Mouse (Mus musculus): ENCODE measurements around the gene Vrtn. TPM values are rescaled to one million over a fixed set of nuclear protein-coding genes. Genes with fewer than 3 reads are reported as not detected.

The Vrtn gene
- not detected in 2 replicates for polyA plus RNA-seq (2014; fragmentation: Nextera tagmentation; extraction: Ambion mirVana)

- H3K4me3 ChIP-seq (ENCODE audit: low read depth, low read length) = no peak within 1 kb of the TSS
- H3K9ac ChIP-seq (replicated peaks; ENCODE audit: low read length) = no peak within 1 kb of the TSS
- H3K27ac ChIP-seq (replicated peaks; ENCODE audit: low read depth, low read length) = no peak within 1 kb of the TSS
- no peak within 1 kb of the TSS for H3K4me2 ChIP-seq (ENCODE audit: low read depth, low read length)
- no peaks in the 10 kb centered on the region for H3K4me1 ChIP-seq (ENCODE audit: control insufficient read depth, insufficient read depth, low read length)
- H3K9me3 ChIP-seq (replicated peaks; ENCODE audit: control insufficient read depth, low read length) = no peaks in the 10 kb centered on the region
- H3K36me3 ChIP-seq (replicated peaks; ENCODE audit: control insufficient read depth, insufficient read depth, low read depth, low read length) = no peaks in the 10 kb centered on the region
- no peak for DNase-seq (ENCODE audit: low spot score)
- whole genome bisulfite sequencing = 5% methylated on average over 9 of the region's 9 CpGs
- ATAC-seq (replicated peaks; ENCODE audit: insufficient number of reproducible peaks, low FRiP score, low TSS enrichment, low read depth) = no peak
- peaks cover 38% of the 10 kb centered on the region for H3K27me3 ChIP-seq (ENCODE audit: control insufficient read depth, insufficient read depth, low read length)
These were observed at the start of gene Vrtn for GRCm38 (mm10) chr12:84640654-84641053. Gene Vrtn (plus strand): TSS chr12:84641019.

- H3K4me2 ChIP-seq (ENCODE audit: low read depth, low read length) = no peak overlapping the region
- no peak overlapping the region for H3K27ac ChIP-seq (replicated peaks; ENCODE audit: low read depth, low read length)
- no peaks in the 10 kb centered on the region for H3K9me3 ChIP-seq (replicated peaks; ENCODE audit: control insufficient read depth, low read length)
- ATAC-seq (replicated peaks; ENCODE audit: insufficient number of reproducible peaks, low FRiP score, low TSS enrichment, low read depth) = no peak
- WGBS = 17% methylated on average over 8 of the region's 8 CpGs
- no peaks in the 10 kb centered on the region for H3K27me3 ChIP-seq (ENCODE audit: control insufficient read depth, insufficient read depth, low read length)
- no peak overlapping the region for H3K9ac ChIP-seq (replicated peaks; ENCODE audit: low read length)
- H3K36me3 ChIP-seq (replicated peaks; ENCODE audit: control insufficient read depth, insufficient read depth, low read depth, low read length) = no peaks in the 10 kb centered on the region
- no peak overlapping the region for H3K4me3 ChIP-seq (ENCODE audit: low read depth, low read length)
- no peak for DNase-seq (ENCODE audit: low spot score)
- no peaks in the 10 kb centered on the region for H3K4me1 ChIP-seq (ENCODE audit: control insufficient read depth, insufficient read depth, low read length)
These were observed 42.5 kb upstream of the Vrtn start for GRCm38 (mm10) chr12:84598324-84598723.

- no peak overlapping the region for H3K4me3 ChIP-seq (ENCODE audit: low read depth, low read length)
- no peak for DNase-seq (ENCODE audit: low spot score)
- no peaks in the 10 kb centered on the region for H3K9me3 ChIP-seq (replicated peaks; ENCODE audit: control insufficient read depth, low read length)
- H3K36me3 ChIP-seq (replicated peaks; ENCODE audit: control insufficient read depth, insufficient read depth, low read depth, low read length) = no peaks in the 10 kb centered on the region; the same call in none of the 2 replicates
- no peak overlapping the region for H3K9ac ChIP-seq (replicated peaks; ENCODE audit: low read length)
- no peaks in the 10 kb centered on the region for H3K4me1 ChIP-seq (ENCODE audit: control insufficient read depth, insufficient read depth, low read length)
- no peak overlapping the region for H3K4me2 ChIP-seq (ENCODE audit: low read depth, low read length)
- WGBS = 88% methylated on average over 6 of the region's 7 CpGs
- H3K27ac ChIP-seq (replicated peaks; ENCODE audit: low read depth, low read length) = no peak overlapping the region
- H3K27me3 ChIP-seq (ENCODE audit: control insufficient read depth, insufficient read depth, low read length) = no peaks in the 10 kb centered on the region
- ATAC-seq (replicated peaks; ENCODE audit: insufficient number of reproducible peaks, low FRiP score, low TSS enrichment, low read depth) = no peak
These were observed 36.8 kb upstream of the Vrtn start for GRCm38 (mm10) chr12:84604001-84604400.

GRCm38 (mm10) chr12:84605860-84606259 lies 35.0 kb upstream of the Vrtn start:
- Histone ChIP-seq H3K4me3 (ENCODE audit: low read depth, low read length) (no peak overlapping the region), H3K9ac (replicated peaks; ENCODE audit: low read length) (no peak overlapping the region), H3K4me1 (ENCODE audit: control insufficient read depth, insufficient read depth, low read length) (no peaks in the 10 kb centered on the region), H3K9me3 (replicated peaks; ENCODE audit: control insufficient read depth, low read length) (no peaks in the 10 kb centered on the region), H3K27ac (replicated peaks; ENCODE audit: low read depth, low read length) (no peak overlapping the region), H3K36me3 (replicated peaks; ENCODE audit: control insufficient read depth, insufficient read depth, low read depth, low read length) (no peaks in the 10 kb centered on the region; the same call in none of the 2 replicates), H3K4me2 (ENCODE audit: low read depth, low read length) (no peak overlapping the region), H3K27me3 (ENCODE audit: control insufficient read depth, insufficient read depth, low read length) (no peaks in the 10 kb centered on the region)
- 78% methylated on average over 7 of the region's 7 CpGs for WGBS
- ATAC-seq (replicated peaks; ENCODE audit: insufficient number of reproducible peaks, low FRiP score, low TSS enrichment, low read depth) = no peak
- no peak for DNase-seq (ENCODE audit: low spot score)

- Histone ChIP-seq H3K27me3 (ENCODE audit: control insufficient read depth, insufficient read depth, low read length) (no peaks in the 10 kb centered on the region), H3K4me1 (ENCODE audit: control insufficient read depth, insufficient read depth, low read length) (no peaks in the 10 kb centered on the region), H3K4me2 (ENCODE audit: low read depth, low read length) (no peak overlapping the region), H3K27ac (replicated peaks; ENCODE audit: low read depth, low read length) (no peak overlapping the region), H3K9me3 (replicated peaks; ENCODE audit: control insufficient read depth, low read length) (no peaks in the 10 kb centered on the region), H3K4me3 (ENCODE audit: low read depth, low read length) (no peak overlapping the region), H3K36me3 (replicated peaks; ENCODE audit: control insufficient read depth, insufficient read depth, low read depth, low read length) (no peaks in the 10 kb centered on the region; the same call in none of the 2 replicates), H3K9ac (replicated peaks; ENCODE audit: low read length) (no peak overlapping the region)
- WGBS = 91% methylated on average over 10 of the region's 10 CpGs
- ATAC-seq (replicated peaks; ENCODE audit: insufficient number of reproducible peaks, low FRiP score, low TSS enrichment, low read depth) = no peak
- no peak for DNase-seq (ENCODE audit: low spot score)
These were observed 29.1 kb upstream of the Vrtn start for GRCm38 (mm10) chr12:84611718-84612117.

GRCm38 (mm10) chr12:84612518-84612917 lies 28.3 kb upstream of the Vrtn start:
- Histone ChIP-seq H3K9me3 (replicated peaks; ENCODE audit: control insufficient read depth, low read length) (no peaks in the 10 kb centered on the region), H3K27me3 (ENCODE audit: control insufficient read depth, insufficient read depth, low read length) (no peaks in the 10 kb centered on the region), H3K36me3 (replicated peaks; ENCODE audit: control insufficient read depth, insufficient read depth, low read depth, low read length) (no peaks in the 10 kb centered on the region; the same call in 1 of the 2 replicates), H3K4me3 (ENCODE audit: low read depth, low read length) (no peak overlapping the region), H3K9ac (replicated peaks; ENCODE audit: low read length) (no peak overlapping the region), H3K27ac (replicated peaks; ENCODE audit: low read depth, low read length) (no peak overlapping the region), H3K4me1 (ENCODE audit: control insufficient read depth, insufficient read depth, low read length) (no peaks in the 10 kb centered on the region), H3K4me2 (ENCODE audit: low read depth, low read length) (no peak overlapping the region)
- DNase-seq (ENCODE audit: low spot score) = no peak
- 56% methylated on average over 8 of the region's 8 CpGs for WGBS
- ATAC-seq (replicated peaks; ENCODE audit: insufficient number of reproducible peaks, low FRiP score, low TSS enrichment, low read depth) = no peak

GRCm38 (mm10) chr12:84614001-84614400 lies 26.8 kb upstream of the Vrtn start:
- Histone ChIP-seq H3K36me3 (replicated peaks; ENCODE audit: control insufficient read depth, insufficient read depth, low read depth, low read length) (no peaks in the 10 kb centered on the region), H3K4me2 (ENCODE audit: low read depth, low read length) (no peak overlapping the region), H3K4me1 (ENCODE audit: control insufficient read depth, insufficient read depth, low read length) (no peaks in the 10 kb centered on the region), H3K27ac (replicated peaks; ENCODE audit: low read depth, low read length) (no peak overlapping the region), H3K9me3 (replicated peaks; ENCODE audit: control insufficient read depth, low read length) (no peaks in the 10 kb centered on the region), H3K4me3 (ENCODE audit: low read depth, low read length) (no peak overlapping the region), H3K9ac (replicated peaks; ENCODE audit: low read length) (no peak overlapping the region), H3K27me3 (ENCODE audit: control insufficient read depth, insufficient read depth, low read length) (no peaks in the 10 kb centered on the region)
- WGBS = 88% methylated on average over 11 of the region's 11 CpGs
- ATAC-seq (replicated peaks; ENCODE audit: insufficient number of reproducible peaks, low FRiP score, low TSS enrichment, low read depth) = no peak
- DNase-seq (ENCODE audit: low spot score) = no peak

GRCm38 (mm10) chr12:84614524-84614923 lies 26.3 kb upstream of the Vrtn start:
- Histone ChIP-seq H3K27ac (replicated peaks; ENCODE audit: low read depth, low read length) (no peak overlapping the region), H3K4me3 (ENCODE audit: low read depth, low read length) (no peak overlapping the region), H3K36me3 (replicated peaks; ENCODE audit: control insufficient read depth, insufficient read depth, low read depth, low read length) (no peaks in the 10 kb centered on the region), H3K4me1 (ENCODE audit: control insufficient read depth, insufficient read depth, low read length) (no peaks in the 10 kb centered on the region), H3K4me2 (ENCODE audit: low read depth, low read length) (no peak overlapping the region), H3K9ac (replicated peaks; ENCODE audit: low read length) (no peak overlapping the region), H3K9me3 (replicated peaks; ENCODE audit: control insufficient read depth, low read length) (no peaks in the 10 kb centered on the region), H3K27me3 (ENCODE audit: control insufficient read depth, insufficient read depth, low read length) (no peaks in the 10 kb centered on the region)
- 78% methylated on average over 7 of the region's 7 CpGs for WGBS
- DNase-seq (ENCODE audit: low spot score) (no peak), ATAC-seq (replicated peaks; ENCODE audit: insufficient number of reproducible peaks, low FRiP score, low TSS enrichment, low read depth) (no peak)

All from embryonic facial prominence, embryonic 11.5 days (tissue).